Mouse (Mus musculus) forebrain, embryonic 10.5 days (tissue): Measurements from ENCODE around the gene Cyb5r1. TPM values are rescaled to one million over a fixed set of nuclear protein-coding genes. Genes with fewer than 3 reads are reported as not detected.
A peak's percentile ranks its signal among the peaks of the same experiment; 100 is the strongest.

Experiments
- DNase-seq: peaks from one replicate; pipeline ENCODE4 v3.0.0-alpha.2; 2017; ENCODE audit warnings: low spot score; ENCODE audit errors: extremely low spot score
- H3K27ac ChIP-seq: fragments of 300-500 bp; sonication (generic); 2 replicates; pipeline ENCODE4 v1.5.1; 2016; ENCODE audit warnings: mild to moderate bottlenecking
- H3K27me3 ChIP-seq: fragments of 300-500 bp; sonication (generic); 2 replicates; pipeline ENCODE4 v1.6.1; 2016; ENCODE audit warnings: mild to moderate bottlenecking; ENCODE audit not compliant: poor library complexity, severe bottlenecking
- H3K36me3 ChIP-seq: fragments of 300-500 bp; sonication (generic); replicated peaks from 2 replicates; pipeline ENCODE4 v1.6.1; 2016; ENCODE audit warnings: mild to moderate bottlenecking, moderate library complexity
- H3K4me1 ChIP-seq: fragments of 300-500 bp; sonication (generic); 2 replicates; pipeline ENCODE4 v1.6.1; 2016
- H3K4me3 ChIP-seq: fragments of 300-500 bp; sonication (generic); 2 replicates; pipeline ENCODE4 v1.5.1; 2016; ENCODE audit warnings: mild to moderate bottlenecking, moderate library complexity
- H3K9me3 ChIP-seq: fragments of 300-500 bp; sonication (generic); 2 replicates; pipeline ENCODE4 v1.6.1; 2016; ENCODE audit warnings: mild to moderate bottlenecking, moderate library complexity
- WGBS: fragments of 180-500 bp; shearing (Covaris S2); methylation state at CpG from one replicate; pipeline ENCODE4 v1.1.7; 2016; 5-methylcytosine and 5-hydroxymethylcytosine counted together
- polyA plus RNA-seq: library from polyadenylated mRNA; unstranded; fragments of >200 nt; fragmentation: Nextera tagmentation; extraction: Ambion mirVana; gene quantifications from 2 replicates; pipeline ENCODE4 v1.2.1, GENCODE M21; 2016

Gene Cyb5r1
- polyA plus RNA-seq, 1 experiment from 2014 or later: 30.0 TPM

GRCm38 (mm10) chr1:134385176-134385575 lies 20.2 kb upstream of the Cyb5r1 start:
- Histone ChIP-seq H3K9me3 (no peaks in the 10 kb centered on the region; the same call in 1 of the 2 replicates), H3K4me1 (peaks cover 14% of the 10 kb centered on the region), H3K27ac (no peak overlapping the region), H3K36me3 (no peaks in the 10 kb centered on the region), H3K27me3 (no peaks in the 10 kb centered on the region; the same call in 1 of the 2 replicates), H3K4me3 (no peak overlapping the region)
- no peak for DNase-seq

- WGBS: 93% methylated on average over 1 of the region's 1 CpGs
- no peaks in the 10 kb centered on the region; the same call in 1 of the 2 replicates for H3K27me3 ChIP-seq
Measured at GRCm38 (mm10) chr1:134385666-134386065, 19.7 kb upstream of the Cyb5r1 start, which contains the start of gene 4933406M09Rik. TSS of gene 4933406M09Rik (plus strand) at chr1:134385940.

GRCm38 (mm10) chr1:134393827-134394226 lies 11.5 kb upstream of the Cyb5r1 start:
- 62% methylated on average over 5 of the region's 5 CpGs for WGBS

More at GRCm38 (mm10) chr1:134385666-134386065, 19.7 kb upstream of the Cyb5r1 start, which contains the start of gene 4933406M09Rik:
- Histone ChIP-seq H3K4me1 (peaks cover 14% of the 10 kb centered on the region), H3K27ac (no peak within 1 kb of the TSS), H3K9me3 (no peaks in the 10 kb centered on the region; the same call in 1 of the 2 replicates), H3K4me3 (no peak within 1 kb of the TSS), H3K36me3 (no peaks in the 10 kb centered on the region)
- no peak for DNase-seq

GRCm38 (mm10) chr1:134398210-134398609 lies 7.1 kb upstream of the Cyb5r1 start:
- H3K36me3 ChIP-seq: no peaks in the 10 kb centered on the region
- H3K4me1 ChIP-seq: no peaks in the 10 kb centered on the region
- no peak overlapping the region for H3K27ac ChIP-seq
- no peak for DNase-seq
- no peaks in the 10 kb centered on the region for H3K9me3 ChIP-seq
- no peak overlapping the region for H3K4me3 ChIP-seq
- no peaks in the 10 kb centered on the region for H3K27me3 ChIP-seq
- 89% methylated on average over 12 of the region's 12 CpGs for WGBS

More at GRCm38 (mm10) chr1:134393827-134394226, 11.5 kb upstream of the Cyb5r1 start:
- no peaks in the 10 kb centered on the region for H3K9me3 ChIP-seq
- H3K27ac ChIP-seq: no peak overlapping the region
- no peaks in the 10 kb centered on the region for H3K4me1 ChIP-seq
- no peak overlapping the region for H3K4me3 ChIP-seq
- no peaks in the 10 kb centered on the region for H3K36me3 ChIP-seq
- DNase-seq: no peak
- H3K27me3 ChIP-seq: no peaks in the 10 kb centered on the region

- H3K27ac ChIP-seq: no peak overlapping the region
- no peak overlapping the region for H3K4me3 ChIP-seq
- no peaks in the 10 kb centered on the region for H3K9me3 ChIP-seq
- no peaks in the 10 kb centered on the region for H3K4me1 ChIP-seq
- H3K36me3 ChIP-seq: no peaks in the 10 kb centered on the region
- no peaks in the 10 kb centered on the region for H3K27me3 ChIP-seq
- DNase-seq: no peak
- WGBS: 62% methylated on average over 5 of the region's 5 CpGs
Measured at GRCm38 (mm10) chr1:134399735-134400134, 5.6 kb upstream of the Cyb5r1 start.

- Histone ChIP-seq H3K4me3 (peak overlapping the region; percentile 82), H3K36me3 (peaks cover 41% of the 10 kb centered on the region), H3K27me3 (no peaks in the 10 kb centered on the region), H3K9me3 (no peaks in the 10 kb centered on the region), H3K27ac (peak overlapping the region; percentile 88), H3K4me1 (peaks cover 23% of the 10 kb centered on the region)
- 43% methylated on average over 8 of the region's 8 CpGs for WGBS
- DNase-seq: no peak
Measured at GRCm38 (mm10) chr1:134406414-134406771, 1.0 kb downstream of the Cyb5r1 start.

- Histone ChIP-seq H3K4me3 (no peak overlapping the region), H3K36me3 (peaks cover 48% of the 10 kb centered on the region), H3K9me3 (no peaks in the 10 kb centered on the region), H3K27me3 (no peaks in the 10 kb centered on the region), H3K4me1 (peaks cover 23% of the 10 kb centered on the region), H3K27ac (no peak overlapping the region)
- DNase-seq: no peak
- 87% methylated on average over 8 of the region's 8 CpGs for WGBS
Measured at GRCm38 (mm10) chr1:134408080-134408479, 2.7 kb downstream of the Cyb5r1 start.

GRCm38 (mm10) chr1:134411706-134412629 lies 6.6 kb downstream of the Cyb5r1 start:
- Histone ChIP-seq H3K4me1 (peaks cover 30% of the 10 kb centered on the region), H3K4me3 (no peak overlapping the region), H3K27me3 (no peaks in the 10 kb centered on the region), H3K9me3 (no peaks in the 10 kb centered on the region), H3K27ac (no peak overlapping the region), H3K36me3 (peaks cover 48% of the 10 kb centered on the region)
- no peak for DNase-seq
- 93% methylated on average over 9 of the region's 9 CpGs for WGBS

- Histone ChIP-seq H3K36me3 (peaks cover 33% of the 10 kb centered on the region), H3K9me3 (no peaks in the 10 kb centered on the region), H3K4me3 (no peak overlapping the region), H3K4me1 (peaks cover 36% of the 10 kb centered on the region), H3K27ac (peak overlapping the region; percentile 98; the same call in 1 of the 2 replicates), H3K27me3 (no peaks in the 10 kb centered on the region)
- DNase-seq: no peak
- WGBS: 55% methylated on average over 2 of the region's 2 CpGs
Measured at GRCm38 (mm10) chr1:134414038-134414437, 8.7 kb downstream of the Cyb5r1 start.

GRCm38 (mm10) chr1:134414501-134415167 lies 9.3 kb downstream of the Cyb5r1 start:
- no peaks in the 10 kb centered on the region for H3K27me3 ChIP-seq
- peaks cover 39% of the 10 kb centered on the region for H3K4me1 ChIP-seq
- H3K27ac ChIP-seq: peak overlapping the region; percentile 98
- 14% methylated on average over 11 of the region's 11 CpGs for WGBS
- no peak for DNase-seq
- no peaks in the 10 kb centered on the region for H3K9me3 ChIP-seq
- H3K36me3 ChIP-seq: peaks cover 27% of the 10 kb centered on the region
- peak overlapping the region; percentile 98 for H3K4me3 ChIP-seq

GRCm38 (mm10) chr1:134415168-134415831 lies 9.9 kb downstream of the Cyb5r1 start, which contains the start of gene Adipor1:
TSS of gene Adipor1 (plus strand) at chr1:134415378.
- peak; percentile 98 for DNase-seq
- peak within 1 kb of the TSS; percentile 98 for H3K27ac ChIP-seq
- WGBS: under 1% methylated on average over 77 of the region's 77 CpGs
- H3K27me3 ChIP-seq: no peaks in the 10 kb centered on the region
- peaks cover 21% of the 10 kb centered on the region for H3K36me3 ChIP-seq
- peaks cover 46% of the 10 kb centered on the region for H3K4me1 ChIP-seq
- peak within 1 kb of the TSS; percentile 98 for H3K4me3 ChIP-seq
- H3K9me3 ChIP-seq: no peaks in the 10 kb centered on the region

GRCm38 (mm10) chr1:134418414-134418975 lies 13.1 kb downstream of the Cyb5r1 start:
- Histone ChIP-seq H3K9me3 (no peaks in the 10 kb centered on the region), H3K4me3 (no peak overlapping the region), H3K27me3 (no peaks in the 10 kb centered on the region), H3K27ac (no peak overlapping the region), H3K36me3 (peaks cover 13% of the 10 kb centered on the region), H3K4me1 (peaks cover 53% of the 10 kb centered on the region)
- 85% methylated on average over 2 of the region's 2 CpGs for WGBS
- no peak for DNase-seq
